Mouse (Mus musculus) forebrain, embryonic 12.5 days (tissue): Measurements from ENCODE around the gene Stat6. TPM values are rescaled to one million over a fixed set of nuclear protein-coding genes. Genes with fewer than 3 reads are reported as not detected.

Source experiments
- ATAC-seq: fragments of 200-750 bp; cut with Nextera tagmentation; 2 replicates; pipeline ENCODE4 v1.8.0; 2017; ENCODE audit warnings: moderate TSS enrichment; ENCODE audit not compliant: low FRiP score
- H3K27ac ChIP-seq: fragments of 300-500 bp; sonication (generic); 2 replicates; pipeline ENCODE4 v1.5.1; 2016; ENCODE audit warnings: mild to moderate bottlenecking
- H3K27me3 ChIP-seq: fragments of 300-500 bp; sonication (generic); 2 replicates; pipeline ENCODE4 v1.6.1; 2016; ENCODE audit warnings: mild to moderate bottlenecking
- H3K36me3 ChIP-seq: fragments of 300-500 bp; sonication (generic); replicated peaks from 2 replicates; pipeline ENCODE4 v1.6.1; 2016; ENCODE audit warnings: mild to moderate bottlenecking
- H3K4me1 ChIP-seq: fragments of 300-500 bp; sonication (generic); 2 replicates; pipeline ENCODE4 v1.6.1; 2016
- H3K4me2 ChIP-seq: fragments of 300-500 bp; sonication (generic); 2 replicates; pipeline ENCODE4 v1.6.1; 2016; ENCODE audit warnings: mild to moderate bottlenecking, moderate library complexity
- H3K4me3 ChIP-seq: fragments of 300-500 bp; sonication (generic); replicated peaks from 2 replicates; pipeline ENCODE4 v1.5.1; 2016; ENCODE audit warnings: mild to moderate bottlenecking
- H3K9ac ChIP-seq: fragments of 300-500 bp; sonication (generic); 2 replicates; pipeline ENCODE4 v1.6.1; 2016; ENCODE audit warnings: mild to moderate bottlenecking
- H3K9me3 ChIP-seq: fragments of 300-500 bp; sonication (generic); 2 replicates; pipeline ENCODE4 v1.6.1; 2016
- WGBS: fragments of 180-500 bp; shearing (Covaris S2); methylation state at CpG from one replicate; pipeline ENCODE4 v1.1.7; 2016; 5-methylcytosine and 5-hydroxymethylcytosine counted together
- polyA plus RNA-seq: library from polyadenylated mRNA; unstranded; fragments of >200 nt; fragmentation: Nextera tagmentation; extraction: Ambion mirVana; gene quantifications from 2 replicates; pipeline ENCODE4 v1.2.1, GENCODE M21; 2016

Stat6 gene
- polyA plus RNA-seq, 1 experiment from 2014 or later, result 5.4 TPM

DNA sequence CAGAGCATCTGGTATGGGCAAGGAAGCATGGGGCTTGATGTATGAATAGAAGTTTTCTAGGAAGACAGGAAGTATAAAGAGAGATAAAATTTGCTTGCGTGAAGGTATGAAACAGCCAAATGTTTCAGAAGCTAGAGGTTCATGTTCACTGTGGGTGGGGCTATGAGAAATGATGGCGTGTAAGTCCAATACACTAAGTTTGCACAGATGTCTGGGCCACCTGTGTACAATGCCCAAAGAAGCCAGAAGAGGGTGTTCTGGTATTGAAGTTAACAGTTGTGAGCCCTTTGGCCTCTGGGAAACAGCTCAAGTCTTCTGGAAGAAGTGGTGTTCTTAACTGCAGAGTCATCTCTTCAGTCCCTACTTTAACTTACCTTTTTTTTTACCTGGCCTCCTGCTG is 27.4 kb downstream of the Stat6 start:
- no peak overlapping the region for H3K27ac ChIP-seq

DNA sequence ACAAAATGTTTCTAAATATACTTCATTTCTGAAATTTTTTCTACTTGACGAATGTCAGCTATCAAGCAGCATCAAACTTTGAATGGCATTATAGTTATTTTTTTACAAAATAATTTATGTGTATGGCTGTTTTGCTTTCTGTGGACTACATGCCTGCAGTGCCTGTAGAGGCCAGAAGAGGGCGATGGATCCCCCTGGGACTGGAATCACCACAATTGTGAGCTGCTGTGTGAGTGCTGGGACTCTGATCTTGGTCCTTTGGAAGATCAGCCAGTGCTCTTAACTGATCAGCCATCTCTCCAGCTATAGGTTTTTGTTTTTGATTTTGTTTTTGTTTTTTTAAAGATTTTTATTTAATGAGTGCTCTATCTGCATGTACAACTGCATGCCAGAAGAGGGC is 28.5 kb downstream of the Stat6 start:
- no peak overlapping the region for H3K9ac ChIP-seq
- no peak overlapping the region for H3K4me3 ChIP-seq
- peaks cover 31% of the 10 kb centered on the region for H3K4me1 ChIP-seq
- H3K27ac ChIP-seq, result no peak overlapping the region
- WGBS, result 47% methylated on average over 2 of the region's 2 CpGs
- no peaks in the 10 kb centered on the region for H3K36me3 ChIP-seq
- H3K9me3 ChIP-seq, result no peaks in the 10 kb centered on the region
- ATAC-seq, result no peak
- H3K27me3 ChIP-seq, result peaks cover 36% of the 10 kb centered on the region
- no peak overlapping the region for H3K4me2 ChIP-seq

More for the DNA sequence above, 27.4 kb downstream of the Stat6 start:
- H3K4me1 ChIP-seq, result peaks cover 42% of the 10 kb centered on the region
- H3K36me3 ChIP-seq, result no peaks in the 10 kb centered on the region
- WGBS, result 90% methylated on average over 2 of the region's 2 CpGs
- ATAC-seq, result no peak
- no peaks in the 10 kb centered on the region for H3K9me3 ChIP-seq
- H3K9ac ChIP-seq, result no peak overlapping the region
- H3K4me2 ChIP-seq, result no peak overlapping the region
- no peak overlapping the region for H3K4me3 ChIP-seq
- H3K27me3 ChIP-seq, result peaks cover 47% of the 10 kb centered on the region

DNA sequence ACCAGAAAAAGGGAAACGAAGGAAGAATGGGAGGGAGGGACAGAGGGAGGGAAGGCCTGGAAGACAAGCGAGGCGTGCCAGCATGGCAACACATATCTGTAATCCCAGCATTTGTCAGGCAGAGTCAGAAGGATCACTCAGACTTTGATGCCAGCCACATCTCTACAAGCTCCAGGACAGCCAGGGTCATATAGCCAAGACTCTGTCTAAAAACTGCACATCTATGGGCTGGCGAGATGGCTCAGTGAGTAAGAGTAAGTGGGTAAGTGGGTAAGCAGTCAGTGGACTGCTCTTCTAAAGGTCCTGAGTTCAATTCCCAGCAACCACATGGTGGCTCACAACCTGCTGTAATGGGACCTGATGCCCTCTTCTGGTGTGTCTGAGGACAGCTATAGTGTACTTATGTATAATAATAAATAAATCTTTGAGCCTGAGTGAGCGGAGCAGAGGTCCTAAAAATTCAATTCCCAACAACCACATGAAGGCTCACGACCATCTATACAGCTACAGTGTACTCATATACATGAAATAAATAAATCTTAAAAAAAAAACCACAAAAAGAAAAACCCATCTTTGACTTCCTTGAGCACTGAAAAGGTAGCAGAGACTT is 31.4 kb downstream of the Stat6 start:
- H3K27me3 ChIP-seq, result peaks cover 8% of the 10 kb centered on the region
- no peak overlapping the region for H3K4me3 ChIP-seq
- no peak overlapping the region for H3K4me2 ChIP-seq
- no peak overlapping the region for H3K9ac ChIP-seq
- WGBS, result 88% methylated on average over 6 of the region's 6 CpGs
- H3K36me3 ChIP-seq, result no peaks in the 10 kb centered on the region
- no peak for ATAC-seq
- H3K4me1 ChIP-seq, result peaks cover 13% of the 10 kb centered on the region
- no peaks in the 10 kb centered on the region for H3K9me3 ChIP-seq
- no peak overlapping the region for H3K27ac ChIP-seq

DNA sequence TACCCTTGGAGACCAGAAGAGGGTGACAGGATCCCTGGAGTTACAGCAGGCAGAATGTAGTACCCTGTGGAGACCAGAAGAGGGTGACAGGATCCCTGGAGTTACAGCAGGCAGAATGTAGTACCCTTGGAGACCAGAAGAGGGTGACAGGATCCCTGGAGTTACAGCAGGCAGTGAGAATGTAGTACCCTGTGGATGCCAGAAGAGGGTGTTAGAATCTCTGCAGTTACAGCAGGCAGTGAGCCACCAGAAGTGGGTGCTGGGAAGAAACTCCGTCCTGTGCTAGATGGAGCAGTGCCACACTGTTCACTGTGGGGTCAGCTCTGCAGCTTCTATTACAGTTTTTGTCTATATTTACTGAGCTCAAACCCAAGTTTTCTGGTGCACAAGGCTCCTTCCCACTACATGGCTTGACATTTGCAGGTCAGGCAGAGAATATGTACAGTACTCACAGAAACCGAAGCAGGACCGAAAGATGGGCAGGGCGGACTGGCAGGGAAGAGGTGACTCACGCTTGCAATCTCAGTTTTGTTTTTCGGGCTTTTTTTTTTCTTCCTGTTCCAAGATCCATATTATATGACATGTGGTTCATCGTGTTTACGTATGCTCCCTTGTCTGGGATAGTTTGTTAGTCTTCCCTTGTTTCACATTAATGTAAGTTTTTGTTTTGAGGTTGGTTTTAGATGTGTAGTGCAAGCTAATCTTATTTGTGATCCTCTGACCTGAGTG is 32.2 kb downstream of the Stat6 start:
- H3K9me3 ChIP-seq, result no peaks in the 10 kb centered on the region
- no peak overlapping the region for H3K4me2 ChIP-seq
- WGBS, result 87% methylated on average over 8 of the region's 8 CpGs
- H3K27ac ChIP-seq, result peak overlapping the region; percentile 31; the same call in 1 of the 2 replicates
- H3K36me3 ChIP-seq, result no peaks in the 10 kb centered on the region
- H3K27me3 ChIP-seq, result peaks cover under 1% of the 10 kb centered on the region; the same call in 1 of the 2 replicates
- H3K4me3 ChIP-seq, result no peak overlapping the region
- peaks cover 11% of the 10 kb centered on the region for H3K4me1 ChIP-seq
- no peak overlapping the region for H3K9ac ChIP-seq
- ATAC-seq, result no peak

DNA sequence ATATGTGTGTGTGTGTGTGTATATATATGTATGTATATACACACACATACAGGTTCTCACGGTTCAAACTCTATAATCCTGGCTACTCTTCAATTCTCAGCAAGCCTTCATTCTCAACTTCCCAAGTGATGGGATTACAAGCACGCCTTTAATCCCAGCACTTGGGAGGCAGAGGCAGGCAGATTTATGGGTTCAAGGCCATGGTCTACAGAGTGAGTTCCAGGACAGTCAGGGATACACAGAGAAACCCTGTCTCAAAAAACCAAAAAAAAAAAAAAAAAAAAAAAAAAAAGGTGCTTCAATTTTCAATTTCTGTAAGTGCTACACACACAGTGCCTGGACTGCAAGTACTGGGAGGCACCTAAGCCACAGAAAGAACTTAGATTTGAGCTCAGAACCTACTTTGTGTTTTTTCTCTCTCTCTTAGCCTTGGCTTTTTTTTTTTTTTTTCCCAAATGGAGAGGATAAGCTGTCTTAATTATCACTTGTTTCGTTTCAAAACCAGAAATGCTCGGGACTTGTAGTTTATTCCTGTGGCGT is 33.1 kb downstream of the Stat6 start:
- Histone ChIP-seq H3K4me1 (peaks cover 11% of the 10 kb centered on the region), H3K36me3 (no peaks in the 10 kb centered on the region), H3K27ac (no peak overlapping the region), H3K9ac (no peak overlapping the region), H3K4me3 (peak overlapping the region; percentile 76), H3K9me3 (no peaks in the 10 kb centered on the region), H3K4me2 (peak overlapping the region; percentile 91), H3K27me3 (no peaks in the 10 kb centered on the region)
- no peak for ATAC-seq
- WGBS, result 55% methylated on average over 5 of the region's 5 CpGs

DNA sequence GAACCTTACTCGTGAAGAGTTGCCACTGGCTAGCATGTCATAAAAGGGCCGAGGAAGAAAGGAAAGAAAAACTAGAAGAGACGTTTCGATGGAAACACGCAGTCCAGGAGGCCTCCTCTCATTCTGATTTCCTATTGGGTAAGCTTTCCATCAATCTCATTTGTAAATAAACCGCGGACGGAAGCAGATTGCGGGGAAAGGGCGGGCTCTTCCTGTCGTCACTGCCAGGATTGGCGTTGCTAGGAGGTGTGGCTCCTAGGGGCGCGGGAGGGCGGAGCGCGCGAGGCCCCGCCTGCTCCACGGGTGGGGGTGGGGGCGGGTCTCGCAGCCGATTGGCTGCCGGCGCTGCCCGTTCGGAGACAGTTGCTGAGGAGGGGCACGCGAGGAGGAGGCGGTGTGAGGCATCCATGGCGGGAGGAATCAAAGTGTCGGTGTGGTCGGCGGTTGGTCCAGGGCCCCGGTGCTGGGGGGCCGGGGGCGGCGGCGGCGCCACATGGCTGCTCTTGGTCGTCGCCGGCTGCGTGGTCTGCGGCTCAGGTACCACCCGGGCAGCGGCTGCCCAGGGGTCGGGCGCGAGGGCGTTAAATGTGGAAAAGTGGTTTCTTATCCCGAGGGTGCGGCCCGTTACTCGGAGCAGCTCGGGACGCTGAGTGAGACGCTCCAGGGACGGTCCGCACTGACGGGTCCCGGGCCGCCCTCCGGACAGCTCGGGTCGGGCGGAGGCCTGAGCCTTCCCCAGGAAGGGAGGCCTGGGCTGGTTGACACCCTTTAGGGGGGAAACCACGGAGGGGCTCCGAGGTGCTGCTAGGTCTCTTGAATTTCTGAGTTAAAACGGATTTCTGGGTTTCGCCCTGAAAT is 34.1 kb downstream of the Stat6 start:
- Histone ChIP-seq H3K9me3 (no peaks in the 10 kb centered on the region), H3K4me1 (peaks cover 11% of the 10 kb centered on the region), H3K9ac (peak overlapping the region; percentile 81), H3K4me3 (peak overlapping the region; percentile 76), H3K4me2 (peak overlapping the region; percentile 91), H3K36me3 (no peaks in the 10 kb centered on the region), H3K27ac (peak overlapping the region; percentile 73), H3K27me3 (no peaks in the 10 kb centered on the region)
- ATAC-seq, result peak; percentile 96
- WGBS, result under 1% methylated on average over 71 of the region's 71 CpGs

DNA sequence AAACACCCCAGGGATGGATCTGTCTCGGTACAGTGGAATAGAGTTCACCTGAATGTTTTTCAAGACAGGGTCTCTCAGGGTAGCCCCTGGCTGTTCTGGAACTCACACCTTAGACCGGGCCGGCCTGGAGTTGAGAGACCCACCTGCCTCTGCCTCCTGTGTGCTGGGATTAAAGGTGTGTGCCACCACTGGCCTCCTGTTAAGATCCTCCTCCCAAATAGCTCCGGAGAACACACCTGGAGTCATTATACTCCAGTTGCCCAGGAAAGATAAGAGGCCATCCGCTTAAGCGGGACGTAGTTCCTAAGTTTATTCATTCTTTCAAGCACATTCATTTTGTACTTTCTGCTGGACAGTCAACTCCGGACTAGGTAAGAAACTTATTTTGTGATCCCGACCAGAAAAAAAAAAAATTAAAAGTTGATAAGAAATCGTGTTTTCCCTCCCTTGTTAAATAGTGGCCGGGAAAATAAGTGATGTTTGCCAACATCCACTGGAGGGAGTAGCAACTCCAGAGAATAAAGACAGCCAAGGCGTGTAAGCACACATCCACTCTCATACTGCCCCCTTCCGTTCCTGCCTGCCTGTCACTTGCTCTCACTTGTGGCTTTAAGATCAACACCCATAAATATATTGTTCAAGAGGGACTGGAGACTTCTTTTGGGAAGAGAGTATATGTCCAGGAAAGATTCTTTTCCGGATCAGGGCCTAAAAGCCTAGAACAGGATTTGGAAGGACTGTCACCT is 35.0 kb downstream of the Stat6 start:
- 12% methylated on average over 14 of the region's 14 CpGs for WGBS
- ATAC-seq, result no peak
- no peaks in the 10 kb centered on the region for H3K36me3 ChIP-seq
- H3K4me1 ChIP-seq, result peaks cover 11% of the 10 kb centered on the region
- peak overlapping the region; percentile 91 for H3K4me2 ChIP-seq
- H3K4me3 ChIP-seq, result peak overlapping the region; percentile 76
- H3K27ac ChIP-seq, result 0 out of 2 replicates have a peak overlapping the region, but pooled peaks have one; percentile 73
- H3K9ac ChIP-seq, result peak overlapping the region; percentile 81
- H3K27me3 ChIP-seq, result no peaks in the 10 kb centered on the region
- no peaks in the 10 kb centered on the region for H3K9me3 ChIP-seq

DNA sequence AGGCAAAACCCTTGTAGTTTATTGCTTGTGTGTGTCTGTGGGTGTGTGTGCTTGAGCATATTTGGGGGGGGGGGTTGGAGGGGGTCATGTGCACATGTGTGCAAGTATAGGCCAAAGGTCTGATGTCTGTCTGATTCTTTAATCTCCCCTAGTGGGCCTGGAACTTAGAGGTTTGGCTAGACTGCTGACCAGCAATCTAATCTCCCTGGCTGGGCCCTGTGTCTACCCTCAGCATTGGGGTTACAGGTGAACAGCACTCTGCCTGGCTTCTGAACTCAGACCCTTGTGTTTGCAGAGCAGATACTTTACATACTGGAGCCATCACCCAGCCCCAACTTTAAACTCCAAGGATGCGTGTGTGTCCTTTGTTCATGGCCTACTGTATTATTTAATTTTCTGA is 36.4 kb downstream of the Stat6 start:
- no peaks in the 10 kb centered on the region for H3K9me3 ChIP-seq
- H3K36me3 ChIP-seq, result no peaks in the 10 kb centered on the region
- H3K27ac ChIP-seq, result no peak overlapping the region
- H3K4me3 ChIP-seq, result no peak overlapping the region
- no peak overlapping the region for H3K4me2 ChIP-seq
- no peak for ATAC-seq
- no peaks in the 10 kb centered on the region for H3K27me3 ChIP-seq
- peaks cover 11% of the 10 kb centered on the region for H3K4me1 ChIP-seq
- WGBS, result 80% methylated on average over 1 of the region's 1 CpGs
- no peak overlapping the region for H3K9ac ChIP-seq

DNA sequence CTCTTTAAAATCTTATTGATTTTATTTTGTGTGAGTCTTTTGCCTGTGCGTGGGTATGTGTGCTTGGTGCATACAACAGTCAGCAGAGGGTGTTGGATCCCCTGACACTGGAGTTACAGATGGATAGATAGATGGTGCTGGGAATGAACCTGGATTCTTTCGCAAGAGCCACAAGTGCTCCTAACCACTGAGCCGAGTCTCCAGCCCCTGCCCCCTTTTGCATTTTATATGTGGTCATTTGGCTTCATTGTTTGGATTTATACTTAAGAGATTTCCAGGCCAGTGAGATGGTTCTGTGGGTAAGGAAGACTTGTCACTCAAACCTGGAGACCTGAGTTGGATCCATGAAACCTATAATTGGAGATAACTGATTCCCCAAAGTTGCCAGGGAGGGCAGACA is 37.1 kb downstream of the Stat6 start:
- no peak overlapping the region for H3K9ac ChIP-seq
- no peak overlapping the region for H3K27ac ChIP-seq
- no peaks in the 10 kb centered on the region for H3K27me3 ChIP-seq
- no peaks in the 10 kb centered on the region for H3K36me3 ChIP-seq
- no peaks in the 10 kb centered on the region for H3K9me3 ChIP-seq
- peaks cover 11% of the 10 kb centered on the region for H3K4me1 ChIP-seq
- H3K4me2 ChIP-seq, result no peak overlapping the region
- ATAC-seq, result no peak
- H3K4me3 ChIP-seq, result no peak overlapping the region
- WGBS, result 92% methylated on average over 3 of the region's 3 CpGs

DNA sequence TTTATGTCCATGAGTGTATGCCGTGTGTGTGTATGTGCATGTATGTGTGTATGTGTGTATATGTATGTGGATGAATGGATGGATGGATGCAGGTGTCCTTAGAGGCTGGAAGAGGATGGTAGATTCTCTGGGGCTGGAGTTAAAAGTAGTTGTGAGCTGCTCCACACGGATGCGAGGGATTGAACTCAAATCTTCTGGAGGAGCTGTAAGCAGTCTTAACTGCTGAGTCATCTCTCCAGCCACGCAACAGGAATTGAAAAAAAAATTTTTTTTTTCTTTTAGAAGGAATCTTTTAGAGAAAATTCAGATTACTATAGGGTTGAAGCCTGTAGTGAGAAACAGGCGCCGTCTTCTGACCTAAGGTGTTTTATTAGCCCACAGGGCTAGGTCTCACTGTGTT is 40.1 kb downstream of the Stat6 start:
- Histone ChIP-seq H3K9me3 (no peaks in the 10 kb centered on the region), H3K27me3 (no peaks in the 10 kb centered on the region), H3K4me2 (no peak overlapping the region), H3K9ac (no peak overlapping the region), H3K4me3 (no peak overlapping the region), H3K4me1 (peaks cover 7% of the 10 kb centered on the region), H3K27ac (no peak overlapping the region), H3K36me3 (no peaks in the 10 kb centered on the region)
- 96% methylated on average over 6 of the region's 6 CpGs for WGBS
- ATAC-seq, result no peak

DNA sequence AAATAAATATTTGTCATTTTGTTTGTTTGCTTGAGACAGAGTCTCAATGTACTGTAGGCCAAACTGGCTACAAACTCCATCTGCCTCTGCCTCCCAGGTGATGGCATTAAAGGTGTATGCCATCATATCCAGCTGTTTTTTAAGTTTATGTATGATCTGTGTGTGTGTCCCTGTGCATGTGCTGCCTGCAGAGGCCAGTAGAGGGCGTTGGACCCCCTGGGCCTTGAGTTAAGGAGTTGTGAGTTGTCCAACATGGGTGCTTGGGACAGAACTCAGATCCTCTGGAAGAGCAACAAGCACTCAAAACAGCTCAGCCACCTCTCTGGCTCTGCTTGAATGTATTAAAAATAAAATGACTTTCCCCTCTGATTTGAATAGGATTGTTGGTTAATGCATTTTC is 48.3 kb downstream of the Stat6 start:
- no peak overlapping the region for H3K4me2 ChIP-seq
- WGBS, result 45% methylated on average over 1 of the region's 1 CpGs

More for the DNA sequence above, 48.3 kb downstream of the Stat6 start:
- Histone ChIP-seq H3K4me1 (no peaks in the 10 kb centered on the region), H3K27ac (no peak overlapping the region), H3K36me3 (peaks cover 46% of the 10 kb centered on the region), H3K9me3 (no peaks in the 10 kb centered on the region), H3K4me3 (no peak overlapping the region), H3K27me3 (no peaks in the 10 kb centered on the region), H3K9ac (no peak overlapping the region)
- ATAC-seq, result no peak
